Mouse (Mus musculus) limb, embryonic 13.5 days (tissue): ENCODE results near the gene Odf3l1. TPM values are rescaled to one million over a fixed set of nuclear protein-coding genes. Genes with fewer than 3 reads are reported as not detected.

Source experiments
- ATAC-seq: fragments of 200-750 bp; cut with Nextera tagmentation; 2 replicates; pipeline ENCODE4 v1.8.0; 2017; ENCODE audit warnings: low read depth, moderate number of reproducible peaks, moderate TSS enrichment; ENCODE audit not compliant: low FRiP score
- H3K27ac ChIP-seq: fragments of 300-500 bp; sonication (generic); 2 replicates; pipeline ENCODE4 v1.5.1; 2015; ENCODE audit warnings: inconsistent platforms, mild to moderate bottlenecking, moderate library complexity
- H3K27me3 ChIP-seq: fragments of 300-500 bp; sonication (generic); 2 replicates; pipeline ENCODE4 v1.6.1; 2015; ENCODE audit warnings: mild to moderate bottlenecking, inconsistent platforms
- H3K36me3 ChIP-seq: fragments of 300-500 bp; sonication (generic); 2 replicates; pipeline ENCODE4 v1.6.1; 2015; ENCODE audit warnings: inconsistent platforms, mild to moderate bottlenecking, moderate library complexity
- H3K4me1 ChIP-seq: fragments of 300-500 bp; sonication (generic); 2 replicates; pipeline ENCODE4 v1.6.1; 2015; ENCODE audit warnings: inconsistent platforms
- H3K4me2 ChIP-seq: fragments of 300-500 bp; sonication (generic); replicated peaks from 2 replicates; pipeline ENCODE4 v1.6.1; 2015; ENCODE audit warnings: inconsistent platforms, mild to moderate bottlenecking, moderate library complexity
- H3K4me3 ChIP-seq: fragments of 300-500 bp; sonication (generic); 2 replicates; pipeline ENCODE4 v1.5.1; 2015; ENCODE audit warnings: moderate library complexity, mild to moderate bottlenecking, inconsistent platforms
- H3K9ac ChIP-seq: fragments of 300-500 bp; sonication (generic); 2 replicates; pipeline ENCODE4 v1.6.1; 2015; ENCODE audit warnings: mild to moderate bottlenecking, inconsistent platforms
- H3K9me3 ChIP-seq: fragments of 300-500 bp; sonication (generic); 2 replicates; pipeline ENCODE4 v1.6.1; 2016; ENCODE audit warnings: inconsistent platforms
- WGBS: fragments of 180-500 bp; shearing (Covaris S2); methylation state at CpG from one replicate; pipeline ENCODE4 v1.1.7; 2015; 5-methylcytosine and 5-hydroxymethylcytosine counted together
- polyA plus RNA-seq: library from polyadenylated mRNA; unstranded; fragments of >200 nt; fragmentation: Nextera tagmentation; extraction: Ambion mirVana; gene quantifications from 2 replicates; pipeline ENCODE4 v1.2.1, GENCODE M21; 2015

Gene Odf3l1
- polyA plus RNA-seq, 1 experiment from 2014 or later: 0.27 TPM

DNA sequence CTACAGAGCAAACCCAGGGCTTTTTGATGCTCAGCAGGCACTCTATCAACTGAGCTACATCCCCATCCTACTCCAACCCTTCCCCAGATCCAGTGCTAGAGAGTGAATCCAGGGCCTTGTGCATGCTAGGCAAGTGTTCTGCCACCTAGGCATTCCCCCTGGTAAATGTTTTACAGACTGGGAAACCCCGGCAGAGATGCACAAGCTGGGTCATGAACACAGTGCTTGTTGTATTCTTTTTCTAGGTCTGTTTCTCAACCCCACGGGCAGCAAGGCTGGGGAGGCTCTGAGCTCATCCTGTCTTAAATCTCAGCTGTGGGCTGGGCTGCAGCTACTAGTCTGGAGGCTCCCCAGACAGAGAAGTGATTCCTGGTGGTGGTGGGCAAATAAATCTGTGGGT is 1.6 kb downstream of the Odf3l1 start:
- ATAC-seq: no peak
- H3K9ac ChIP-seq: no peak overlapping the region
- WGBS: 50% methylated on average over 2 of the region's 2 CpGs
- H3K4me2 ChIP-seq: no peak overlapping the region
- H3K27me3 ChIP-seq: no peaks in the 10 kb centered on the region
- H3K4me1 ChIP-seq: peaks cover 58% of the 10 kb centered on the region
- no peaks in the 10 kb centered on the region for H3K9me3 ChIP-seq
- H3K36me3 ChIP-seq: no peaks in the 10 kb centered on the region
- H3K27ac ChIP-seq: no peak overlapping the region
- no peak overlapping the region for H3K4me3 ChIP-seq

DNA sequence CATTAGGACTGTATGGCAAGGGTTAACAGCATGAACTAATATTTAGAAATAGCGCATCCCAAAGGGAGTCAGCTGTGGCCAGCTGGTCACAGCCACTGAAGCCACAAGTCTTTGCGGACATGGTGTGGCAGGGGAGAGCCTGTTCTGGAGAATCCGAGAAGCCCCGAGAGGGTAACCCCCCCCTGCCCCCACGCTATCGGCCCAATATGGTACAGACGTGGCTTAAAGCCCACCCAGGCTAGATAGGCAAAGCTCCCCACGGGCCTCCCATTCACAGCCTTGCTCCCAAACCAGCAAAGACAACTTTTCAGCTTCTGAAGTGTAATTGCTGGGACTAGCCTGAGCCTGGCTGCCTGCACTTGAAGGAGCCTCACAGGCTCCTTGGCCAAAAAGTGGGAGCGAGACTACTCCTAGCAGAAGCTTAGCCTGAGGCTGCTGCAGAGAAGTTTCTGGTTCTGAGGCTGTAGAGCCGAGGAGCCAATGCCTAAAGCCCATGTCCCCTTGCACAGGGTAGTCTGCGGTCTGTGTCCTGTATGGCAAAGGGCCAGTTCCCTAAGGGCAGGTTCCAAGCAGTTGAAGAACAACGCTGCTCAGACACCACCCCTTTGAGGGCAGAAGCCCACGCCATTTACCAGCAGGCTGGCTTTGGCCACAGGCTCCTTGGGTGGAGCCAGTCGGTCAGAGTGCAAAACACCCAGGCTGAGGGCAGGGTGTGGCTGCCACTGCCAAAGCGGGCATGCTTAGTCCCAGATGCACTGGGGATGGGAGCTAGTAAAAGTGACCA is 3.8 kb downstream of the Odf3l1 start:
- Histone ChIP-seq H3K4me2 (no peak overlapping the region), H3K27me3 (no peaks in the 10 kb centered on the region), H3K4me1 (peaks cover 36% of the 10 kb centered on the region), H3K27ac (peak overlapping the region; percentile 64; the same call in 1 of the 2 replicates), H3K4me3 (no peak overlapping the region), H3K9me3 (no peaks in the 10 kb centered on the region), H3K36me3 (no peaks in the 10 kb centered on the region), H3K9ac (peak overlapping the region; percentile 13)
- ATAC-seq: no peak
- WGBS: 57% methylated on average over 15 of the region's 15 CpGs

DNA sequence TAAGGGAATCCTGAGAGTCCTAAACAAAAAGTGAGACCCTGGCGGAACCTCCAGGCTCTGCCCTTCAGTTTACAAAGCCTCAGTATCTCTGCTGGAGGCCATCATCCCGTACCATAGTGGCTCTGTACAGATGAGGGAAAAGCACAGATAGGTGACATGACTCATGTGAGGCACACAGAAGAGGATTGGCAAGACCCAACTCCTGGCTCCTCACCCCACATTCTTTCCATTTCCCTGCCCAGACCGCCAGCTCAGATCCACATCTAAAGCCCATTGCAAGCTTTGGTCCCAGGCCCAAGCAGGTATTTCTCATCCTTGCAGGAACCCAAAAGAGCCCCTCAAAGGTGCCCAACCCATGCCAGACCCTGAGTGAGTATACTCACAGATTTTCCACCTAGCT is 4.4 kb downstream of the Odf3l1 start:
- WGBS: 86% methylated on average over 3 of the region's 3 CpGs

DNA sequence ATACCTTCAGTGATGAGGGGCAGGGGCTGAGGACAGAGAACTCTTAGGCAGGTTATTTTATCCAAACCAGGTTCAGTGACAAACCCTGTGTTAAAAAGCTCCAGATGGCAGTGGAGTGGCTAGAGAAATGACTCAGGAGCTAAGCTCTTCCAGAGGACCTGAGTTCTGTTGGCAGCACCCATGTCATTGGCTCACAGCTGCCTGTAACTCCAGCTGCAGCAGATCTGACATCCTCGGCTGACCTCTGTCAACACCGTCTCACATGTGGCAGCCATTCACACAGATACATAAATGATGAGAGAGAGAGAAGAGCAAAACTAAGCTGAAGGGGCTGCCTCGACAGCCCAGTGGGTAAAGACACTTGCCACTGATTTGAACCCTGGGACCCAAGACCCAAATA is 7.0 kb downstream of the Odf3l1 start:
- Histone ChIP-seq H3K4me3 (no peak overlapping the region), H3K4me2 (no peak overlapping the region), H3K27me3 (no peaks in the 10 kb centered on the region), H3K36me3 (no peaks in the 10 kb centered on the region), H3K9me3 (no peaks in the 10 kb centered on the region), H3K27ac (no peak overlapping the region), H3K9ac (no peak overlapping the region), H3K4me1 (peaks cover 21% of the 10 kb centered on the region)
- ATAC-seq: no peak
- WGBS: 31% methylated on average over 3 of the region's 3 CpGs

More for the DNA sequence above, 4.4 kb downstream of the Odf3l1 start:
- ATAC-seq: no peak
- Histone ChIP-seq H3K4me1 (peaks cover 29% of the 10 kb centered on the region), H3K27ac (no peak overlapping the region), H3K36me3 (no peaks in the 10 kb centered on the region), H3K4me2 (no peak overlapping the region), H3K9ac (no peak overlapping the region), H3K27me3 (no peaks in the 10 kb centered on the region), H3K4me3 (no peak overlapping the region), H3K9me3 (no peaks in the 10 kb centered on the region)

DNA sequence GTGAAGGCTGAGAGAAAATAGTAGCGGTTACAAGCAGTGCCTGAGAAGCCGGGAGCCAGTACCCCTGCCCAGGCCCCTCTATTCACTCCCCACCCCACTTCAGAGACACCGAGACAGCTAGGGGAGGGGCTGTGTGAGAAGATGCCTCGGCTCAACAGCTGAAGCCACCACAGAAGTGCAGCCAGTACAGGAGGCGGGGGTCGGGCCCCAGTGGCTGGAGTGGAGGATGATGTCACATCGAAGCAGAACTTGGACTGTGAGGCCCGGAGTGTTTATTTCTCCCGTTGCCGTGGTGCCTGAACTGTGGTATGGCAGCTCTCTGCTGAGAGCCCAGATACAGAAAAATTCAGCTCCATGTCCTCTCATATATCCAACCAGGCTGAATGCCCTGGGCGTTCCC is 12.7 kb downstream of the Odf3l1 start:
- 29% methylated on average over 11 of the region's 11 CpGs for WGBS
- peak; percentile 86 for ATAC-seq
- Histone ChIP-seq H3K4me2 (peak overlapping the region; percentile 10; the same call in 1 of the 2 replicates), H3K4me1 (peaks cover 24% of the 10 kb centered on the region), H3K9me3 (no peaks in the 10 kb centered on the region), H3K36me3 (no peaks in the 10 kb centered on the region), H3K27ac (no peak overlapping the region), H3K4me3 (no peak overlapping the region), H3K27me3 (peaks cover 2% of the 10 kb centered on the region; the same call in 1 of the 2 replicates), H3K9ac (no peak overlapping the region; the same call in 1 of the 2 replicates)

DNA sequence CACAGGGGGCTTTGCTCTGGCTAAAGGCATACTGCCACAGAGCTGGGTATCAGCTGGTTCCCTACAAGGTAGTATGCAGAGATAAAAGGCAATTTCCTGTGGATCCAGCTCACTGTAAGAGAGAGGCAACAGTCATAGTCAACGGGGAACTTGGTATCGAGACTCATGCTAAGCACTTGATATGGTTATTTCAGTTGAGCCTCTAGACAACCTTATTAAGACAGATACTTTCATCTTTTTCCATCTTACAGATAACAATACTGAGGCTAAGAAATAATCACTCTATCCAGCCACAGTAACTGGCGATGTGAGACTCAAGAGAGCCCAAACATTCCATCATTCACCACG is 13.6 kb downstream of the Odf3l1 start:
- Histone ChIP-seq H3K9ac (no peak overlapping the region), H3K36me3 (no peaks in the 10 kb centered on the region), H3K4me3 (no peak overlapping the region), H3K27ac (no peak overlapping the region), H3K4me2 (no peak overlapping the region), H3K27me3 (peaks cover 10% of the 10 kb centered on the region; the same call in 1 of the 2 replicates), H3K4me1 (peaks cover 24% of the 10 kb centered on the region), H3K9me3 (no peaks in the 10 kb centered on the region)
- ATAC-seq: no peak
- 80% methylated on average over 4 of the region's 4 CpGs for WGBS

DNA sequence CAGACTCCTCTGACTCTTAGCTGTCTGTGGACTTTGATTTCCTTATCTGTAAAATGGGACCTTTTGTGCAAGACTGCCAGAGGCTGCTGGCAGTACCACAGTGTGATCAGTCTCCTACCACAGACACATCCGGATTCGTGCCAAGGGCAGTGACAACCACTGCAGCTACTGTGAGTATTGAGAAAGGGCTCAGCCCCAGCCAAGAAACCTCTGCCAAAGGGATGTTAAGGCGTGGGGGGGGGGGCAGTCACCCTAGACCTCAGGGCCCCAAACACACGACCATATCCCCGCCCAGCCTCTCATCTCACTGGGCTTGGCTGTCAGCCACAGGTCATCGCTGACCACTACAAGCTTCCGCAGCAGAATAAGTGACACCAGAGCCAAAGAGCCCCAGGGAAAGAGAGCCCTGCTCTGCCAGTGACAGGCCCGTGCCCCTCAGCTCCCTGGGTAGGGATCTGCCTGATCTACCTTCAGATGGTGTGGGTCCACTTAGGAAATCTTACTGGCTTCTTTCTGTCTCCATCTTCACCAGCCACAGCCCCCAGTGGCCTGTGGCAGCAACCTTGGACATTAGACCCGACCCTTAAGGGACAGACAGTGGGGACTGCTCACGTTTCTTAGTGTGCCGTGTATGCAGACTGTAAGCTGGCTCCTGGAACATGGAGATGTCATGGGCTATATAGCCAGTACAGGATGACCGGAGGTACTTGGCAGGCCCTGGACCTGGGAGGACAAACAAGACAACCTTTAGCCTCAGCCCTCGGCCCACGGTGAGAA is 14.2 kb downstream of the Odf3l1 start:
- no peak overlapping the region for H3K9ac ChIP-seq
- ATAC-seq: no peak
- no peaks in the 10 kb centered on the region for H3K36me3 ChIP-seq
- no peaks in the 10 kb centered on the region for H3K9me3 ChIP-seq
- H3K4me3 ChIP-seq: no peak overlapping the region
- WGBS: 77% methylated on average over 14 of the region's 14 CpGs
- peaks cover 24% of the 10 kb centered on the region for H3K4me1 ChIP-seq
- H3K27ac ChIP-seq: no peak overlapping the region
- H3K27me3 ChIP-seq: peaks cover 15% of the 10 kb centered on the region; the same call in 1 of the 2 replicates
- H3K4me2 ChIP-seq: no peak overlapping the region

DNA sequence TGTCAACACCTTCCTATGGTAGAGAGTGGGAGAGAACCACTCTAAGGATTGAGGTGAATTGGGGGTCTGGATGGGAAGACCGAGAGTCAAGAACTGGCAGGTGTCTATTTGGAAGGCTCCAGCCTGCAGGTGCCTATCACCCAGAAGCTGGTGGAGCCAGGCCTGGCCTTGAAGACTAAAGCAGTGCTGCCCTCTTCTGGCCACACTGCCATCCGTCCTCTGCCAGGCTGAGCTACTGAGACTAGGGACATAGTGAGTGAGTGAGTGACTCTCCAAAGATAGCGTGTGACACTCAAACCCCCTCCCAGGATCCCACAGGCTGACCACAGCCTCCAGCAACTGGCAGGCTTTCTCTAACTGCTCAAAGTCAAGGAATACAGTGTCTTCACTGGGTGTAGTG is 17.0 kb downstream of the Odf3l1 start:
- no peak overlapping the region for H3K9ac ChIP-seq
- 20% methylated on average over 3 of the region's 3 CpGs for WGBS
- ATAC-seq: no peak

DNA sequence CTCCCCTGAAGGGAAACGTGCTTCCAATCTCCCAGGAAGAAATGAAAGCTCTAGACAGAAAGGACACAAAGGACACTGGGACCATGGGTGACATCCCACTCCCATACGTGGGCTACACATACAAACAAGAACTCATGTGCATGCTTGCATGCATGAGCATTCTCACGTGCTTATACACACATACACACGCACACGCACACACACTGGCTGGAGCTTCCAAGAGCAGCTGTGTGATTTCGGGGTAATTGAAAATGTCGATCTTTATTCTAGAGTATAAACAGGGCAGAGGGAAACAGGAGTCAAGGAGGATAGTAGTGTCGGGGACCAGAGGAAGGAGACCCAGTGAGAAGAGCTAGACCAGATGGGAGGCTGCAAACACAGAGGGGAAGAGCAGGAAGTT is 19.8 kb downstream of the Odf3l1 start:
- Histone ChIP-seq H3K4me1 (peaks cover 23% of the 10 kb centered on the region), H3K36me3 (no peaks in the 10 kb centered on the region), H3K4me3 (no peak overlapping the region), H3K4me2 (no peak overlapping the region), H3K27ac (no peak overlapping the region), H3K27me3 (peaks cover 25% of the 10 kb centered on the region), H3K9ac (0 out of 2 replicates have a peak overlapping the region, but pooled peaks have one; percentile 5), H3K9me3 (no peaks in the 10 kb centered on the region)
- ATAC-seq: no peak
- WGBS: 69% methylated on average over 8 of the region's 8 CpGs

More for the DNA sequence above, 17.0 kb downstream of the Odf3l1 start:
- H3K27me3 ChIP-seq: peaks cover 25% of the 10 kb centered on the region
- peaks cover 27% of the 10 kb centered on the region for H3K4me1 ChIP-seq
- no peak overlapping the region for H3K4me2 ChIP-seq
- no peaks in the 10 kb centered on the region for H3K9me3 ChIP-seq
- H3K4me3 ChIP-seq: no peak overlapping the region
- no peaks in the 10 kb centered on the region for H3K36me3 ChIP-seq
- no peak overlapping the region for H3K27ac ChIP-seq

DNA sequence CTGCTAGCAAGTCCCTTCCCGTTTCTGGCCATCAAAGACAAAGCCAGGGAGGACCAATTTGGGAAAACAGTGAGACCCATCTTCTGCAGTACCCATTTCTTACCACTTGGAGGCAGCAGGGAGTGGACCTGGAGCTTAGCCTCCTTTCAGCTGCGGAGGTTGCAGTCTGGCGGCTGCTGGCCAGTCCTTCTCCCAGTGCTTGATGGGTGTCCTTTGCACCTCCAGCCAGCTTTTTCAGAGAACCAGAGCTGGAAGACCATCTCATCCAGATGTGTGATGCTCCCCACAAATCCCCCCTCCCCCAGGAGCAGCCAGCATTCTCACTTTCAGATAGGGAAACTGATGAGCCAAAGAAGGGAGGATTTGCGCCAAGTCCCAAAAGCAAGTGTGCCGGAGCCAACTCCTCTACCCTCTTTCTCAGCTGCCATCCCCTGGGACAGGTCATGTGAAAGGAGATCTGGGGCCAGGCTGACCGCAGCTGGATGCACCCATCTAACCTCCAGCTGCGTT is 20.7 kb downstream of the Odf3l1 start:
- no peak overlapping the region for H3K27ac ChIP-seq
- H3K4me3 ChIP-seq: no peak overlapping the region
- WGBS: 36% methylated on average over 7 of the region's 7 CpGs
- no peaks in the 10 kb centered on the region for H3K9me3 ChIP-seq
- H3K4me2 ChIP-seq: no peak overlapping the region
- H3K4me1 ChIP-seq: peaks cover 23% of the 10 kb centered on the region
- peaks cover 28% of the 10 kb centered on the region for H3K27me3 ChIP-seq
- ATAC-seq: no peak
- no peaks in the 10 kb centered on the region for H3K36me3 ChIP-seq
- H3K9ac ChIP-seq: no peak overlapping the region

DNA sequence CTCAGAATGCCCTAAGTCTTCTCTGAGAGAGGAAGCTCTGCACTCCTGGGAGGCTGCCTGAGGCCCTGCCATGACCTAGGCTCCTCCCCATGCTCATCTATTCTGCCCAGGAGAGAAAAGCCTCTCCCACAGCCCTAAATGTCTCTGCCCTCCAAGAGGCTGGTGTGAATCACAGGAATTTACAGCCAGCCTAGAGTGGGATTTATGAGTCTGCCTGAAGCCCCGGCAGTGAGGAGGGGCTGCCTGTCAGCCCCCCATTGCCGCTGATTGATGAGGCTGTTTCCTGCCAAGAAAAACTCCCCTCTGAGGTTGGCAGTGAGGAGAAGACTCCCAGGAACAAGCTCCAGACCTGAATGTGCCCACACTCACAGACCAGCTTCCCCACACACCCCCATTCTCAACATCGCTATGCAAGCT is 22.2 kb downstream of the Odf3l1 start:
- H3K4me2 ChIP-seq: peak overlapping the region; percentile 19; the same call in 1 of the 2 replicates

DNA sequence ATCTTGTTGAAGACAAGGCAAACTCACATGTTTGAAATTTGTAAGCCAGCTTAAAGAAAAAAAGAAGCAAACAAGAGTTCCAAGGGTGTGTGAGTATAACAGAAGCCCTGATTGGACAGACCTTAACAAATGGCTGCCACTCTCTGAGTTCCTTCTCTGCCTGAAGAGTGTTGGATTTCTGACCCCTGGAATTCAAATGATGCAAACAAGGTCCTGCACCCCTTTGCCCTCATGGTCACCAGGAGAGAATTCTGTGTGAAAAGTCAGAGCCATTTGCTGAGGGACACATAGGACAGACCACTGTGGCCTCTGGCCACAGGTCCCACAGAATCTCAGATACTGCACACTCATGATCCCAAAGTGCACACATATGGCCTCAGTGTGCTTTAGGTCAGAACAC is 22.6 kb downstream of the Odf3l1 start:
- 0 out of 2 replicates have a peak overlapping the region, but pooled peaks have one; percentile 19 for H3K4me2 ChIP-seq
- H3K4me3 ChIP-seq: no peak overlapping the region
- H3K27ac ChIP-seq: peak overlapping the region; percentile 59; the same call in 1 of the 2 replicates
- H3K9ac ChIP-seq: 0 out of 2 replicates have a peak overlapping the region, but pooled peaks have one; percentile 31
- H3K4me1 ChIP-seq: peaks cover 23% of the 10 kb centered on the region
- peaks cover 31% of the 10 kb centered on the region for H3K27me3 ChIP-seq
- no peaks in the 10 kb centered on the region for H3K36me3 ChIP-seq
- no peaks in the 10 kb centered on the region for H3K9me3 ChIP-seq
- ATAC-seq: no peak

More for the DNA sequence above, 22.2 kb downstream of the Odf3l1 start:
- Histone ChIP-seq H3K27me3 (peaks cover 32% of the 10 kb centered on the region), H3K9me3 (no peaks in the 10 kb centered on the region), H3K4me1 (peaks cover 23% of the 10 kb centered on the region), H3K36me3 (no peaks in the 10 kb centered on the region), H3K4me3 (no peak overlapping the region), H3K27ac (peak overlapping the region; percentile 59; the same call in 1 of the 2 replicates), H3K9ac (0 out of 2 replicates have a peak overlapping the region, but pooled peaks have one; percentile 31)
- WGBS: 6% methylated on average over 3 of the region's 3 CpGs
- peak; percentile 33 for ATAC-seq
